Mouse (Mus musculus): ENCODE results near the gene Nyap1.
A peak's percentile ranks its signal among the peaks of the same experiment; 100 is the strongest.

The Nyap1 gene

GRCm38 (mm10) chr5:137690531-137690930, 50.9 kb downstream of the Nyap1 start:
- no peak for DNase-seq

DNA sequence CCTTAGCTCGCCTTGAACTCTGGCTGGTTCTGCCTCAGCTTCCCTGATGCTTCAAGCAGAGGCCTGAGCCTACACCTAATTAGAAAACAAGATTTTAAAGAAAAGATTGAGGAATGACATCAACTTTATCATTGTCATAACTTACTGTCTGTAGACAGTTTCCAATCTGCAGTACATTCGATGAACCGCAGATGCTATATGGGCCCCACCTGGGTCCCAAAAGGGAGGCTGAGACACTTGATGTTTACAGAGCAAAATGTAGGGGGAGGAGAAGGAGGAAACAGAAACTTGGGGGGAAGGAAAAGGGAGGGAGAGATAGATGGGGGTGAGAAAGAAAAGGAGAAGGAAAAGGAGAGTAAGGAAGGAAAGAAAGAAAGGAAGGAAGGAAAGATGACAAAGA, 51.4 kb downstream of the Nyap1 start:
- no peak for DNase-seq

GRCm38 (mm10) chr5:137686127-137686790, 55.1 kb downstream of the Nyap1 start:
- DNase-seq: no peak

DNA sequence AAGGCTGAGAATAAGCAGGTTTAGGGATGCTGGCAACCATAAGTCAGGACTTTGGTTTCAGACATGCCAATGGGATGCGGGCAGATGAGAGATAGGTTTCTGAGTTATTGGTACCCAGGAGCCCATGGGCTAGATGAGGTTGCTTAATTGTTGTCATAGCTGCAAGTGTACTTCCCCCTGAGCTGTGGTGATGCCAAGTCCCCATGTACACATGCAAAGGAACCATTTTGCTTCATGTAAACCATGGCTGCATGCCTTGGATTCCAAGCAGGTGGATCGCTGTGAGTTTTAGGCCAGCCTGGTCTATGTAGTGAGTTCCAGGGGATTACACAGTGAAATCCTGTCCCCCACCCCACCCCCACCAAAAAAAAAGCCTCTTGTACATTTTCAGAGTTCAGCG, 55.8 kb downstream of the Nyap1 start:
- no peak for DNase-seq

DNA sequence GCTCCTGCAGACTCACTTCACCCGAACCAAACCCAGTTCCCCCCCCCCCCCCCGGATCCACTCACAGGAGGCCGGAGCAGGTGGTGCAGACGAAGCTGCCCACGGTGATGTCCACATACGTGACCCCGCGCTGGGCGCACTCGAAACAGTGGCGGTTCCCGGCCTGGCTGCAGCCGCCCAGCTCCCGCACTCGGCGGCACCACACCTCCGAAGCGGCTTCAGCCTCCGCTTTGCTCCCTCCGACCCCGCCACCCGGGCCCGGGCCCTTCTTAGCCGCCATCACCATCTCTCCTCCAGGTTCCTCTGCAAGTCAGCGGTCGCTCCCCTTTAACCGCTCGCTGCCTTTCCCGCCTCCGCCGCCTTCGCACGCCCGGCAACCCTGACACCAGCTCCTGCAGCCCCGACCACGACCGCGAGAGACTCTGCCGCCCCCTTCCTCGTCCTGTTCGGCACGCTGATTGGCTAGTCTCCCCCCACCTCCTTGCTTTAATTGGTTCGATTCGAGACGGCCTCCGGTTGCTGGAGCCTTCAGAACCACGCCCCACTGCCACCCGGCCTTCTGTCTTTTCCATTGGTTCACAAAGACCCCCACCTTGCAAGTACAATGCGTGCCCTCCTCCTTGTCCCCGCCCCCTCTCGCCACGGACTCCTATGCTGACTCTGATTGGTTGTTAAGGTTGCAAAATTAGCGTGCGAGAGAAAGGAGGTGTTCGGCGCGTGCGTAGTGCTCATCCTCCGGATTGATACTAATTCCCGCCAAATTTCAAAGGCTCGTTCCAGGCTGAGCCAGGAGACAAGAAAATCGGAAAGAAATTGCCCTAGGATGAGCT, 56.9 kb downstream of the Nyap1 start, which contains the start of gene Agfg2:
Gene Agfg2, minus strand, starts transcription at position 433 of the 830 bp plus-strand sequence.
- peak; percentile 97 for DNase-seq

DNA sequence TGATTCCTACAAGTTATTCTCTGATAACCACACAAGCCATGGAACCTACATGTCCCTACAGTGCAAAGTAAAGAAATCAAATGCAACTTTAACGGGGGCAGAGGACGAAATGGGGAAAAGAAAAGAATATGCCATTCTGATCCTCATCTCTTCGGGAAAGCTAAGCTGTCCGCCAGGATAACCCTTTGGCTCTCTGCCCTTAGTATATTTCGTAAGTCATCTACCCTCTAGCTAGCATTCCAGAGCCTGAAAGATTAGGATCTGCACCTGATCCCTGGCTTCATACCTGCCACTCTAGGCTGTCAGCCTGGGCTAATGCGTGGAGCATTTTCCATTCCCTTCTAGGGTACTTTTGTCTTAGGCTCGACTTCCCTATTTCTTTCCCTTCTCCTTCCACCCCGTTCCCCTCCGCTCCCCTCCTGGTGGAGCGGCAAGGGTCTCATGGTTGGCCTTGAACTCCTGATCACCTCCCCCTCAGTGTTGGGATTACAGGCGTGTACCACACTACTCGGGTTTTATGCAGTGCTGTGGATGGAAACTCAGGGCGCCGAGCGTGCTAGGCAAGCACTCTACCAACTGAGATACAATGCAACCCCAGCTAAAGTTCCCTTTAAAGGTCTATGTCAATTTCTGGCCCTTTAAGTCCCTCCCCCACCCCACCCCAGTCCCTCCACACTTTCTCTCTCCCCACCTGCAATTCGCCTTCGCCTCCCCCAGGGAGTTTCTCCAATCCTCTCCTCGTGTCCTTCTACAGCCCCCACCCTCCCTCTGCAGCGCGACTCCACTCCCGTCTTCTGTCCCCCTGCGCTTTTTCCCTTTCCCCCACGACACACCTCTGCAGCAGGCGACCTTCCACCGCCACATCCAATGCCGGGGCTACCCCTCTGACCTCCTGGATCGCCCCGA, 57.8 kb downstream of the Nyap1 start:
- DNase-seq: no peak

DNA sequence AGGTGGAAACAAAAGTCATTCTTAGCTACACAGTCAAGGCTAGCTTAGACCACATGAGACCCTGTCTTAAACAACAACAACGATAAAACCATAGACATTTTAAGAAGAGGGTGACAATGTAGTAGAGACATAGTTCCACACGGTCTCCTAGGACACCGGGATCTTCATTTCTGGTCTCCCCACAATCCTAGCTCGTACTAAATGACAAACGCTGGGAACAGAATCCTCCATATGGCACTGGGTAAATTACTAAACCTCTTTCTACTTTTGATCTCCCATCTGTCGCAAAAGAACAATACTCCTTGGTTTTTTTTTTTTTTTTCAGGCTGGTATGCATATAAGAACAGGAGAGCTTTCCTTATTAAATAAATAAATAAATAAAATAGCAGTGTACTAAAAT, 58.9 kb downstream of the Nyap1 start:
- no peak for DNase-seq
